Mouse (Mus musculus) neural tube, embryonic 12.5 days (tissue): ENCODE measurements around the gene Cideb. TPM values are rescaled to one million over a fixed set of nuclear protein-coding genes. Genes with fewer than 3 reads are reported as not detected.

ENCODE experiments used
- ATAC-seq: fragments of 200-750 bp; cut with Nextera tagmentation; 2 replicates; pipeline ENCODE4 v1.8.0; 2017; ENCODE audit warnings: low read depth, mild to moderate bottlenecking, moderate TSS enrichment, moderate library complexity; ENCODE audit not compliant: low FRiP score
- H3K27ac ChIP-seq: fragments of 300-500 bp; sonication (generic); 2 replicates; pipeline ENCODE4 v1.5.1; 2016
- H3K27me3 ChIP-seq: fragments of 300-500 bp; sonication (generic); replicated peaks from 2 replicates; pipeline ENCODE4 v1.6.1; 2016; ENCODE audit warnings: mild to moderate bottlenecking
- H3K36me3 ChIP-seq: fragments of 300-500 bp; sonication (generic); 2 replicates; pipeline ENCODE4 v1.6.1; 2016; ENCODE audit warnings: mild to moderate bottlenecking
- H3K4me1 ChIP-seq: fragments of 300-500 bp; sonication (generic); 2 replicates; pipeline ENCODE4 v1.6.1; 2016
- H3K4me2 ChIP-seq: fragments of 300-500 bp; sonication (generic); replicated peaks from 2 replicates; pipeline ENCODE4 v1.6.1; 2016; ENCODE audit warnings: mild to moderate bottlenecking
- H3K4me3 ChIP-seq: fragments of 300-500 bp; sonication (generic); 2 replicates; pipeline ENCODE4 v1.5.1; 2016
- H3K9ac ChIP-seq: fragments of 300-500 bp; sonication (generic); 2 replicates; pipeline ENCODE4 v1.6.1; 2016; ENCODE audit warnings: mild to moderate bottlenecking
- H3K9me3 ChIP-seq: fragments of 300-500 bp; sonication (generic); 2 replicates; pipeline ENCODE4 v1.6.1; 2016; ENCODE audit warnings: mild to moderate bottlenecking
- WGBS: fragments of 180-500 bp; shearing (Covaris S2); methylation state at CpG from one replicate; pipeline ENCODE4 v1.1.7; 2016; 5-methylcytosine and 5-hydroxymethylcytosine counted together
- polyA plus RNA-seq: library from polyadenylated mRNA; unstranded; fragments of >200 nt; fragmentation: Nextera tagmentation; extraction: Ambion mirVana; gene quantifications from 2 replicates; pipeline ENCODE4 v1.2.1, GENCODE M21; 2016

Cideb gene
- polyA plus RNA-seq, 1 experiment from 2014 or later: 0.30 TPM

DNA sequence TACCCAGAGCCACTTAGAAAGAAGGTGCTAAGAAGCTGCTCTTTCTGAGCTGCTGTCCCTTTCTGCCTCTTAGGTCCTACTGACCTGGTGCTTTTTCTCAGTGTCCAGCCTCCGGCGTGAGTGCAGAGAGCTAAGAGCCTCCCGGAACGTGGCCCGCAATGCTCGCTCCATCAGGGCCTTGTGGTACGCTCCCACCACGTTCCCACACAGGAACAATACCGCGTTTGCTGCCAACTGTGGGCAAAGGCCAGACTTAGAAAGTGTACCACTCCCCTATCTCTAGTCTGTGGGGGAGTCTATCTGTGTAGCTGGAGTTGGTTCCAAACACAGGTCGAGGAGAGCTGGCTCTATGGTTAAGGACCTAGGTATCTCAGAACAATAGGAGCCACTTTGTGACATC lies 22.5 kb upstream of the Cideb start:
- 86% methylated on average over 11 of the region's 11 CpGs for WGBS
- Histone ChIP-seq H3K36me3 (no peaks in the 10 kb centered on the region), H3K4me2 (no peak overlapping the region), H3K4me1 (0 out of 2 replicates have a peak, but pooled peaks cover 3% of the 10 kb centered on the region), H3K27me3 (peaks cover 46% of the 10 kb centered on the region), H3K4me3 (no peak overlapping the region), H3K9me3 (no peaks in the 10 kb centered on the region), H3K9ac (no peak overlapping the region), H3K27ac (no peak overlapping the region)
- ATAC-seq: 0 out of 2 replicates have a peak, but pooled peaks have one; percentile 6

DNA sequence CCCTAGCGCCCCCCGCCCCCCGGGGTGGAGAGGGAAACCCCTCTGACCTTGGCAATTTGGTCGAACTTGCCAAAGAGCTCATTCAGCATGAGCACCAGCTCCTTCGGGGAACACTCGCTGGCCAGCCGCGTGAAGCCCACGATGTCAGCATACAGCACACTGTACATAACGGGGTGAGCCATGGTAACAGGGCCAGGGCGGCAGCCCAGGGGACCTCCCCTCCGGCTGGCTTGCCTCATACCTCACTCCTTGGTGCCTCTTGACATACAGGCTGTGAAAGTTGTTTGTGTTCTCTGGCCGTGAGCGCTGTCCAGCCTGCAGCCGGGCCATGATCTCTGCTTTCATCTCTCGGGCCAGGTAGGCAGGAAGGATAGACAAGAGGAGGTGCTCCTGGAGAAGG lies 21.4 kb upstream of the Cideb start:
- no peaks in the 10 kb centered on the region for H3K36me3 ChIP-seq
- H3K27me3 ChIP-seq: peaks cover 37% of the 10 kb centered on the region
- WGBS: 66% methylated on average over 16 of the region's 16 CpGs

DNA sequence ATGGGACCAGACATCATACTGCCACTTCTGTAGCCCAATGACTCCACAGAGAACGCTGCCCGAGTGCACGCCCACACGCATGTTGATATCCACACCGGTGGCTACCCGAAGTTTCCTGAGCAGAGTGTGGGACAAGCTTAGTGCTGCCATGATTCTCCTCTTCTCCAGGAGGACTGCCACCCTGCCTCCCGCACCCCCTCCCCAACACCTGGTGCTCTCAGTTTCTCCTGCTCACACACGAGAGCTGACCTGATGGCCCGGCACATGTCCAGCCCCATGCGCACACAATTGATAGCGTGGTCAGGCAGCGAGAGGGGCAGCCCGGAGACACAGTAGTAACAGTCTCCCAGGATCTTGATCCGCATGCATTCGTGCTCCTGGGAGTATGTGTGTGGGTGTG lies 20.4 kb upstream of the Cideb start:
- no peak overlapping the region for H3K4me2 ChIP-seq
- H3K27me3 ChIP-seq: peaks cover 33% of the 10 kb centered on the region
- H3K36me3 ChIP-seq: no peaks in the 10 kb centered on the region
- no peak overlapping the region for H3K4me3 ChIP-seq
- no peaks in the 10 kb centered on the region for H3K4me1 ChIP-seq
- no peaks in the 10 kb centered on the region for H3K9me3 ChIP-seq
- H3K27ac ChIP-seq: no peak overlapping the region
- 91% methylated on average over 15 of the region's 15 CpGs for WGBS
- no peak for ATAC-seq
- H3K9ac ChIP-seq: no peak overlapping the region

More for the DNA sequence above, 21.4 kb upstream of the Cideb start:
- H3K9ac ChIP-seq: 0 out of 2 replicates have a peak overlapping the region, but pooled peaks have one; percentile 17
- no peak overlapping the region for H3K4me2 ChIP-seq
- H3K4me3 ChIP-seq: no peak overlapping the region
- no peak for ATAC-seq
- H3K9me3 ChIP-seq: no peaks in the 10 kb centered on the region
- H3K27ac ChIP-seq: no peak overlapping the region
- 0 out of 2 replicates have a peak, but pooled peaks cover 3% of the 10 kb centered on the region for H3K4me1 ChIP-seq

DNA sequence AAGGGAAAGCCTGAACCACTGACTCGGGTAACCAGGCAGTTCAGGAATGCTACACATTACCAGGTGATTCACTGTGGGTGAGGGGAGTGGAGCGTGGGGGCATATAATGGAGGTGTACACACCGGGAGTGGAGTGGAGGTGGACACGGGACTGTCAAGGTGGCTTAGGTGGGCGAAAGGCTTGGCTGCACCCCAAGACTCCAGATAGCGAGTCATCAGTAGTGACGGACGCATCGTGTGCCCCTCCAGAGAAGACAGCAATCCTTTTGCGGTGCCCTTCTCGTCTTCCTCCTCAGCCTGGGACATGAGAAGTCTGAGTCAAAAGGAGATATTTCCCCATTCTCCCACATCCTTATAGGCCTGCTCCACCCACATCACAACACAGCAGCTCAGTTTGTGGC lies 19.5 kb upstream of the Cideb start:
- H3K27ac ChIP-seq: no peak overlapping the region
- no peaks in the 10 kb centered on the region for H3K4me1 ChIP-seq
- ATAC-seq: no peak
- no peaks in the 10 kb centered on the region for H3K9me3 ChIP-seq
- 87% methylated on average over 11 of the region's 11 CpGs for WGBS
- no peak overlapping the region for H3K4me2 ChIP-seq
- H3K36me3 ChIP-seq: no peaks in the 10 kb centered on the region
- H3K27me3 ChIP-seq: peaks cover 24% of the 10 kb centered on the region
- H3K4me3 ChIP-seq: no peak overlapping the region
- H3K9ac ChIP-seq: no peak overlapping the region

DNA sequence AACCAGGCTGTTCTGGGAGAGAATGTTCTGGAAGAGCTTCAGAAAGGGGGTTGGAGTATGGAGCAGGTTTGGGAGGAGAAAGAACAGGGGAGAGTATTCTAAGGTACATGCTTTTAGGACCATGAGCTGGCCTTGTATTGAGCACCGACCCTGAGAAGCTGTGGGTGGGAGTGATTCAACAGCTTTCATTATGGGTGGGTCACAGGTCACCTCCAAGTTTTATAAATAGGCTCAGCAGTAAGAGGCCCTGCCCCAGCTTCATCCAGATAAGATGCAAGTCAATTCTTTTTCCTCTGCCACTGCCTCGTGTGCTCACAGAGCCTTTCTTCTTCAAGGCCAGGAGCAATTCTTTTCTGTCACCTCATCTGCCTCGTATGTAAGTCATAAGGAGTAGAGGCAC lies 18.9 kb upstream of the Cideb start:
- Histone ChIP-seq H3K36me3 (no peaks in the 10 kb centered on the region), H3K27me3 (peaks cover 18% of the 10 kb centered on the region), H3K27ac (no peak overlapping the region), H3K9me3 (no peaks in the 10 kb centered on the region), H3K9ac (no peak overlapping the region), H3K4me1 (no peaks in the 10 kb centered on the region), H3K4me3 (no peak overlapping the region), H3K4me2 (no peak overlapping the region)
- ATAC-seq: no peak
- 59% methylated on average over 3 of the region's 3 CpGs for WGBS

DNA sequence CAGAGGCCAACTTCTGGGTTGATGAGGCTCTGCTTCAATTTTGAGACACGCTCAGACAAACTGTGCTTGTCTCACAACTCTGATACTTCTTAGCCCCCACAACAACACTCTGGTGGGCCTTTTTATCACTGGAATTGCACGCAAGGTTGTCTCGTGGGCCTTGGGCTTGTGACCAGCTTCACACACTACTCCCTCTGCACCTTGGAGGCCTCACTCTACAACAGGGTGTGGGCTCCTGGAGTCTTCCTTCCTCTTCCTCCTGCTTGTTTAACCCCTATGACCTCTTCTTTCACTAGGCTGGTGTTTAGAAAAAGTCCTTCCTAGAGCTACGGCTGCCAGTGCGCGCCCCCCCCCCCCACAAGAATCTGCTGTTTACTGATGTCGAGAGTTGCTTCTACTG lies 18.5 kb upstream of the Cideb start:
- no peaks in the 10 kb centered on the region for H3K36me3 ChIP-seq
- H3K4me2 ChIP-seq: no peak overlapping the region
- WGBS: 76% methylated on average over 7 of the region's 7 CpGs

DNA sequence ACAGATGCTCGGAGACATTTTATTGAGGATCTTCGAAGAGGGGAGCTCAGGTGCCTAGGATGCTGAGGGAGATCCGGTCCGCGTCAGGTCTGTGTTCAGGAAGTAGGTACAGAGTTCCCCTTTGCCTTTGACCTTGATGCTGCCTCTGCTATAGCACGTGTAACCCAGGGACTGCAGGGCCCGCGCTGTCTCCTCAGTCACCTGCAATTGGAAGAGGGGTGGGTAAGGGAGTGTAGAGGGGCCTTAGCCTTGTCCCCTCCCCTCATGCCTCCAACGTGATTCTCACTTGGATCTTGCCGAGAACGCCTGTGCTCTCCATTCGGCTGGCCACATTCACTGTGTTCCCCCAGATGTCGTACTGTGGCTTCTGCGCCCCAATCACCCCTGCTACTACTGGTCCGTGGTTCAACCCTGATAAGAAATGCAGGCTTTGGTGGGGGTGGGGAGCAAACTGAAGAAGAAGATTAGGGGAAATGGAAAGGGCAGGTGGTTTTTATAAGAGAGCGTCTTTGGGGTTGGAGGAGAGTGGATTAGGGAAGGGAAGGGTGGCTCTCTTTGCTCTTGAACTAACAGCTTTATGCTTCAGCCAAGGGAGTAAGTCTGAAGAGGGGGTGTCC lies 10.9 kb upstream of the Cideb start:
- H3K4me2 ChIP-seq: no peak overlapping the region
- H3K9ac ChIP-seq: no peak overlapping the region
- no peak overlapping the region for H3K4me3 ChIP-seq
- peaks cover 61% of the 10 kb centered on the region for H3K27me3 ChIP-seq
- peaks cover 9% of the 10 kb centered on the region; the same call in 1 of the 2 replicates for H3K4me1 ChIP-seq
- H3K9me3 ChIP-seq: no peaks in the 10 kb centered on the region
- WGBS: 76% methylated on average over 16 of the region's 16 CpGs
- no peak overlapping the region for H3K27ac ChIP-seq
- ATAC-seq: no peak
- H3K36me3 ChIP-seq: no peaks in the 10 kb centered on the region

More for the DNA sequence above, 18.5 kb upstream of the Cideb start:
- no peaks in the 10 kb centered on the region for H3K9me3 ChIP-seq
- H3K27me3 ChIP-seq: peaks cover 14% of the 10 kb centered on the region
- no peak overlapping the region for H3K4me3 ChIP-seq
- no peak overlapping the region for H3K27ac ChIP-seq
- H3K4me1 ChIP-seq: no peaks in the 10 kb centered on the region
- no peak for ATAC-seq
- H3K9ac ChIP-seq: no peak overlapping the region

DNA sequence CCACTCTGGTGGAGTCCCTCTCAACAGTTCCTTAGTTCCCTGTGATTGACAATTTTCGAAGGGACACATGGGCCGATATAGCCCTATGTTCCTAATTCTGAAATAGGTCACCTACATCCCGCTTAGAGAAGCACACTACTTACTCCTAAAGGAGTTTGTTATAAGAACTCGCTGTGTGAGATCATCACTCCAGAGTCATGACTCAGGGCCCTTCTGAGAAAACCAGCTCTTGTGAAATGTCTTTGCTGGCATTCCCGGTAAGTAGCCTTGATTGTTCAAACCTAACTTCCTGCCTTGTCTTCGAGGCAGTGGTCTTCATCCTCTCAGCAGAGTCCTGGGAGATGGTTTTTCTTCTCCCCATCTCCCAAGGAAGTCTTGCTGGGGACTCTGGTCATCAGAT lies 10.3 kb upstream of the Cideb start:
- H3K4me2 ChIP-seq: peak overlapping the region; percentile 79; the same call in 1 of the 2 replicates
- H3K36me3 ChIP-seq: no peaks in the 10 kb centered on the region
- H3K9me3 ChIP-seq: no peaks in the 10 kb centered on the region
- 91% methylated on average over 6 of the region's 6 CpGs for WGBS
- no peak overlapping the region for H3K9ac ChIP-seq
- H3K4me1 ChIP-seq: peaks cover 9% of the 10 kb centered on the region; the same call in 1 of the 2 replicates
- H3K27me3 ChIP-seq: peaks cover 63% of the 10 kb centered on the region
- no peak for ATAC-seq
- H3K4me3 ChIP-seq: no peak overlapping the region
- no peak overlapping the region for H3K27ac ChIP-seq

DNA sequence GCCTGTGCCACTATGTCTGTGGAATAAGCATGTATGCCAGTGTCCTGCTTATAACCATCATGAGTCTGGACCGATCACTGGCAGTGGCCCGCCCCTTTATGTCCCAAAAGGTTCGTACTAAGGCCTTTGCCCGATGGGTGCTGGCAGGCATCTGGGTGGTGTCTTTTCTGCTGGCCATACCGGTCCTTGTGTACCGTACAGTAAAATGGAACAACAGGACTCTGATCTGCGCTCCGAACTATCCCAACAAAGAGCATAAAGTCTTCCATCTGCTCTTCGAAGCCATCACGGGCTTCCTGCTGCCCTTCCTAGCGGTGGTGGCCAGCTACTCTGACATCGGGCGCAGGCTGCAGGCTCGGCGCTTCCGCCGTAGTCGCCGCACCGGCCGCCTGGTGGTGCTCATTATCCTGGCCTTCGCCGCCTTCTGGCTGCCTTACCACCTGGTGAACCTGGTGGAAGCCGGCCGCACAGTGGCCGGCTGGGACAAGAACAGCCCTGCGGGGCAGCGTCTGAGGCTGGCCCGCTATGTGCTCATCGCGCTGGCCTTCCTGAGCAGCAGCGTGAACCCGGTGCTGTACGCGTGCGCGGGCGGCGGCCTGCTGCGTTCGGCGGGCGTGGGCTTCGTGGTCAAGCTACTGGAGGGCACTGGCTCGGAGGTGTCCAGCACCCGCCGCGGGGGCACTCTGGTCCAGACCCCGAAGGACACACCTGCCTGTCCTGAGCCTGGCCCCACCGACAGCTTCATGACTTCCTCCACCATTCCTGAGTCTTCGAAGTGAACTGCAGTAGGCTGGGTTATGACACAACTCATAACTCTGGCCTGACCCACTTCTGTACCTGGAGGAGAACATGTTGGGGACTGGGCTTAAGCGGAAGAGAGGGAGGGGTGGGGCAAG lies 9.5 kb upstream of the Cideb start:
- Histone ChIP-seq H3K27me3 (peaks cover 71% of the 10 kb centered on the region), H3K4me3 (peak overlapping the region; percentile 39), H3K4me1 (peaks cover 9% of the 10 kb centered on the region; the same call in 1 of the 2 replicates), H3K27ac (no peak overlapping the region), H3K9me3 (no peaks in the 10 kb centered on the region), H3K9ac (peak overlapping the region; percentile 61), H3K4me2 (peak overlapping the region; percentile 79), H3K36me3 (no peaks in the 10 kb centered on the region)
- 11% methylated on average over 52 of the region's 52 CpGs for WGBS
- peak; percentile 45 for ATAC-seq

DNA sequence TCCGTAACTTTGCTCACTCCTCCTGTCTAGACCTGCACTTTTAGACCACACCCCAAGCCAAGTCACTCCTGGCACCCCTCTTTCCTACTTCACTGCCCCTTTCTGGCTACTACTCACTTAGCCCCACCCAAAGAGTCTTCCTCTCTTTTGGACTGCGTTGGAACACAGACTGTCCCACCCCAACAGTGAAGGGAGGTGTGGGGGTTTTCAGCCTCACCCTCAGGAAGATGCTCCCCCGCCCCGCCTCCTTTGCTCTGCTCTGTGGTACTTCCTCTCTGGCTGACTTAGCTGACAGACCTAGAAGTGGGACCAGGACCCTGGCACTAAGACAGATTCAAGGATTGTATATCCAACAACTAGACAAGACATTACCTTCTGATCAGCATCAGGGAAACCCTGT lies 7.4 kb upstream of the Cideb start, which contains the start of gene Ltb4r1:
TSS of gene Ltb4r1 (plus strand) at position 267 of the 400 bp plus-strand sequence.
- H3K9ac ChIP-seq: no peak within 1 kb of the TSS
- ATAC-seq: no peak
- peaks cover 91% of the 10 kb centered on the region for H3K27me3 ChIP-seq
- H3K4me2 ChIP-seq: no peak within 1 kb of the TSS
- H3K36me3 ChIP-seq: no peaks in the 10 kb centered on the region
- no peak within 1 kb of the TSS for H3K4me3 ChIP-seq
- WGBS: 77% methylated on average over 4 of the region's 4 CpGs
- H3K27ac ChIP-seq: no peak within 1 kb of the TSS
- peaks cover 16% of the 10 kb centered on the region; the same call in 1 of the 2 replicates for H3K4me1 ChIP-seq
- no peaks in the 10 kb centered on the region for H3K9me3 ChIP-seq

DNA sequence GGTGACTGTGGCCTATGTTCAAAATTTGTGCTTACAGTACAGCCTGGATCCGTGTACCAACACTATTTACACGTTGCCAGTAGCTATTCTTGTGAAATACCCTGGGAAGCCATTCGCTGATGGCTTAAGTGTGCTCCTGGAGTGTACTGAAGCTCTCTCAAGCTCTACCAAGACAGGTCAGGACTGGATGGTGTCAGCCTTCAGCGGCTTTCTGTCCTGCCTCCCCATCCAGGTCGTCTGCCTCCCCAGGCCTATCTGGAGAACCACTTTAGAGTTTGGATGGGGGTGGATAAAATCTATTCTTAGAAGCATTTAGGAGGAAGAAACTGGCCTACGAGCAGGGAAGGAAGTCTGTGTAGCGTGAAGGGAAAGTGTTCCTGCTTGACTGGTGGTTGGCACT lies 4.9 kb upstream of the Cideb start:
- peaks cover 16% of the 10 kb centered on the region; the same call in 1 of the 2 replicates for H3K4me1 ChIP-seq
- H3K27me3 ChIP-seq: peaks cover 72% of the 10 kb centered on the region
- ATAC-seq: no peak
- no peak overlapping the region for H3K27ac ChIP-seq
- 71% methylated on average over 7 of the region's 7 CpGs for WGBS
- H3K9ac ChIP-seq: no peak overlapping the region
- H3K9me3 ChIP-seq: no peaks in the 10 kb centered on the region
- no peaks in the 10 kb centered on the region for H3K36me3 ChIP-seq
- no peak overlapping the region for H3K4me3 ChIP-seq
- peak overlapping the region; percentile 86; the same call in 1 of the 2 replicates for H3K4me2 ChIP-seq
